Mouse (Mus musculus) bone marrow macrophage, adult 2 months (primary cell): ENCODE measurements around the gene Cerk.

Experiments used
- CTCF ChIP-seq: IDR thresholded peaks from 2 replicates; pipeline ENCODE4 v1.5.1; 2012; ENCODE audit warnings: low read depth, mild to moderate bottlenecking, low read length, moderate library complexity
- POLR2A ChIP-seq: IDR thresholded peaks from 2 replicates; pipeline ENCODE4 v1.6.1; 2012; ENCODE audit warnings: mild to moderate bottlenecking, low read depth, low read length, borderline replicate concordance

DNA sequence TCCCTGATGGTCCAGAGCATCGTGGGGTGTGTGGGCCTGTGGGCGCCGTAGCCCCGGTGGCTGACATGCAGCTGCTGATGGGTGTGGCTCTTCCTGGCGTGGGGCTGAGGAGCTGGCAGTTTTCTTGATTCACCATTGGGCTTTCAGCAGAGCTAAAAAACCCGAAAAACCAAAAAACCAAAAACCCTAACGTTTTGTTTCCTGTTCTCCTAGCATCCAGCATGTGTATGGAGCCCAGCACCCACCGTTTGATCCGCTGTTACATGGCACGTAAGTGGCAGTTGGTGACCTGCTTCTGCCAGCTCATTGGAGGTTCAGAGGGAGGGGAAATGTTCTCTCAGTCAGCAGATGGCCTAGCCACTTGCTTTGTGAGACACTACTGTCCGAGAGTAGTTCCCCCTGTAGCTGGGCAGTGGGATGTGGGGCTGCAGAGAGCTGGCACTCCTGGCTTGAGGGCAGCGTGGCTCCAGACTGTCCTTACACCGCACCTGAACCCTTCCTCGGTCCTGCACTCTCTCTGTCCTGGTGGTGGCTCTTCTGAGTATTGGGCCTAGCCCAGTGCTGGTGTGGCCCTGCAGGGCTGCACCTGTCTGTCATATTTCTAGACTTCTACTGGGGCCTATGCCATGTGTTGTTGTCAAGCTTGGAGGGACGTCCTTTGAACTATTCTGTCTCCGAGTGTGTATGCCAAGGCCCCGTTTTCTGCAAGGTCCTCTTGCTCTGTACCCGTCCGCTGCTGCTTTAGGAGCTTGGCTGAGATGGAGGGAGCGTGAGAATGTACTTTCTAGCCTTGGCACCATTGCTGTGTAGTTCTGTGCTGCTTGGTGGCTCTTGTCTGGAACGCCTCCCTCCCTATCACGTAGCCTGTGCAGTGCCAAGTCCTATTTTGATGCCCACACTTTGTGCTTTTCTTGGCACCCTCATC is 48.8 kb upstream of the Cerk start:
- TF ChIP-seq CTCF: no peak
- TF ChIP-seq POLR2A: no peak
